Mouse (Mus musculus) lung, postnatal 0 days (tissue): ENCODE measurements at regions not wholly inside any gene's neighbourhood (a gene's known extent, or its start where the extent isn't known, plus 50 kb on each side); places are given as distances from the start of the nearest gene placed in this dataset.

Experiments
- CTCF ChIP-seq: IDR thresholded peaks from 2 replicates; pipeline ENCODE4 v1.5.1; 2016; ENCODE audit warnings: antibody characterized with exemption, mild to moderate bottlenecking
- EP300 ChIP-seq: IDR thresholded peaks from 2 replicates; pipeline ENCODE4 v1.6.1; 2016; ENCODE audit warnings: antibody characterized with exemption, mild to moderate bottlenecking, control low read depth

DNA sequence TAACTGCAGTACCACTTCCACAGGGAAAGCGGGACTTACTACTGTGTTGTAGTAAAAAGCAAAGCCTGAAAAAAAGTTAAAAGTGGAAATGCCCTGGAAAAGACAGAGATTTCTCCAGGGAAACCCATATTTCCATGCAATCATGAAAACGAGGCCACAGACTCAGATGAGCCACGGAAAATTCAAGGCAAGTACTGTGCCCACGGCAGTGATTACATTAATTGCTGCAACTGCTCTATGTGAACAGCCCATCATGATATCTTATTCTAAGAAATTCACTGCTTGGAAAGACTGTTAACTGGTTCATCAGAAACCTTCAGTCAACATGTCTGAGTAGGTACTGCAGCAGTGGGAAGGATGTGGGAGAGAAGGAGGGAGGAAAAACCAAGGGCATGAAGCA lies 330.1 kb upstream of the Aco1 start:
- TF ChIP-seq EP300 (no peak), CTCF (no peak)
